Mouse (Mus musculus) intestine, embryonic 15.5 days (tissue): ENCODE results near the gene Tpst1. TPM values are rescaled to one million over a fixed set of nuclear protein-coding genes. Genes with fewer than 3 reads are reported as not detected.
A peak's percentile ranks its signal among the peaks of the same experiment; 100 is the strongest.

Source experiments
- ATAC-seq: fragments of 200-750 bp; cut with Nextera tagmentation; 2 replicates; pipeline ENCODE4 v1.8.0; 2017; ENCODE audit warnings: moderate TSS enrichment, moderate library complexity
- H3K27ac ChIP-seq: fragments of 300-500 bp; sonication (generic); 2 replicates; pipeline ENCODE4 v1.5.1; 2015; ENCODE audit warnings: mild to moderate bottlenecking, inconsistent platforms
- H3K27me3 ChIP-seq: fragments of 300-500 bp; sonication (generic); replicated peaks from 2 replicates; pipeline ENCODE4 v1.6.1; 2015; ENCODE audit warnings: inconsistent platforms
- H3K36me3 ChIP-seq: fragments of 300-500 bp; sonication (generic); 2 replicates; pipeline ENCODE4 v1.6.1; 2015; ENCODE audit warnings: inconsistent platforms
- H3K4me1 ChIP-seq: fragments of 300-500 bp; sonication (generic); replicated peaks from 2 replicates; pipeline ENCODE4 v1.6.1; 2015; ENCODE audit warnings: inconsistent platforms
- H3K4me2 ChIP-seq: fragments of 300-500 bp; sonication (generic); replicated peaks from 2 replicates; pipeline ENCODE4 v1.6.1; 2015; ENCODE audit warnings: mild to moderate bottlenecking, inconsistent platforms
- H3K4me3 ChIP-seq: fragments of 300-500 bp; sonication (generic); replicated peaks from 2 replicates; pipeline ENCODE4 v1.5.1; 2015; ENCODE audit warnings: inconsistent platforms
- H3K9ac ChIP-seq: fragments of 300-500 bp; sonication (generic); 2 replicates; pipeline ENCODE4 v1.6.1; 2015; ENCODE audit warnings: inconsistent platforms
- H3K9me3 ChIP-seq: fragments of 300-500 bp; sonication (generic); 2 replicates; pipeline ENCODE4 v1.6.1; 2016; ENCODE audit warnings: inconsistent platforms
- WGBS: fragments of 180-500 bp; shearing (Covaris S2); methylation state at CpG from one replicate; pipeline ENCODE4 v1.1.7; 2015; 5-methylcytosine and 5-hydroxymethylcytosine counted together
- polyA plus RNA-seq: library from polyadenylated mRNA; unstranded; fragments of >200 nt; fragmentation: Nextera tagmentation; extraction: Ambion mirVana; gene quantifications from 2 replicates; pipeline ENCODE4 v1.2.1, GENCODE M21; 2015

The Tpst1 gene
- polyA plus RNA-seq, 1 experiment from 2014 or later, result 59.8 TPM

GRCm38 (mm10) chr5:130163670-130164069 lies 90.5 kb downstream of the Tpst1 start:
- H3K4me2 ChIP-seq, result no peak overlapping the region
- no peaks in the 10 kb centered on the region for H3K27me3 ChIP-seq
- 4% methylated on average over 7 of the region's 7 CpGs for WGBS
- H3K9ac ChIP-seq, result no peak overlapping the region
- H3K27ac ChIP-seq, result no peak overlapping the region
- no peaks in the 10 kb centered on the region for H3K4me1 ChIP-seq
- H3K4me3 ChIP-seq, result no peak overlapping the region
- H3K36me3 ChIP-seq, result no peaks in the 10 kb centered on the region
- ATAC-seq, result peak; percentile 78
- H3K9me3 ChIP-seq, result no peaks in the 10 kb centered on the region

DNA sequence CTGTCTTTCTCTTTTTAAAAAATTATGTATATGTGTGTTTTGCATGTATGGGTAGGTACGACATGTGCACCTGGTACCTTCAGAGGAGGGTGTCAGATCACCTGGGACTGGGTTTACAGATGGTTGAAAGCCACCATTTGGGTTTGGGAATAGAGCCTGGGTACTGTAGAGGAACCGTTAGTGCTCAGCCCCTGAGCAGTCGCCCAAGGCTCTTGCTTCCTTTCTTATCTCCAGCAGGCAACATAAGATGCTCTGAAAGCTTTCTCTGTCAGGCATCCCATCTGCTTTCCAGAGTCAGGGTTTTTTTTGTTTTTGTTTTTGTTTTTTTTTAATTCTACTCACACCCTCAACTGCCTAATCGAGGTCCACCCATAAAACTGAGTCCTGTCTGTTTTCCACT lies 92.1 kb downstream of the Tpst1 start:
- no peak for ATAC-seq
- no peaks in the 10 kb centered on the region for H3K27me3 ChIP-seq
- H3K27ac ChIP-seq, result no peak overlapping the region
- H3K9ac ChIP-seq, result no peak overlapping the region
- no peak overlapping the region for H3K4me3 ChIP-seq
- 79% methylated on average over 4 of the region's 4 CpGs for WGBS
- no peaks in the 10 kb centered on the region for H3K4me1 ChIP-seq
- no peak overlapping the region for H3K4me2 ChIP-seq
- H3K36me3 ChIP-seq, result no peaks in the 10 kb centered on the region
- H3K9me3 ChIP-seq, result no peaks in the 10 kb centered on the region

DNA sequence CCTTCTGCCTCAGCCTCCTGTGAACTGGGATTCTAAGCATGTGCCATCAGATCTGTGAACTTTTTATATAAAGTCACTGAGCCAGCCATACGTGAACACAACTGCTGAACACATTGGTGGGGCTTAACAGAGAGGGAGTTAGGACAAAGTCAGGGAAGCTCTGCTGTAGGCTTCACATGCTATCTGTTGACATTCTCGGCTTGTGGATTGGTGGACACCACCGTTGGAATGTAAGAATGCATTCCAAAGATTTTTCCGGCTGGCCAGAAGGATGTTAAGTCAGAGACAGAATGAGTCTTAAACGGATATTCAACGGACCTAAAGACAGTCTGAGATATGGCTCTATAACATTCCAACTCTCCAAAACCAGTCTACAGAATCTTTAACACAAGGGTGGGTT lies 96.0 kb downstream of the Tpst1 start:
- Histone ChIP-seq H3K9ac (no peak overlapping the region), H3K9me3 (no peaks in the 10 kb centered on the region), H3K27me3 (no peaks in the 10 kb centered on the region), H3K36me3 (no peaks in the 10 kb centered on the region), H3K4me1 (peaks cover 8% of the 10 kb centered on the region; the same call in 1 of the 2 replicates), H3K27ac (no peak overlapping the region), H3K4me2 (no peak overlapping the region), H3K4me3 (no peak overlapping the region)
- no peak for ATAC-seq
- WGBS, result 46% methylated on average over 6 of the region's 6 CpGs

GRCm38 (mm10) chr5:130170666-130171422 lies 97.7 kb downstream of the Tpst1 start:
- Histone ChIP-seq H3K4me3 (peak overlapping the region; percentile 89), H3K36me3 (no peaks in the 10 kb centered on the region), H3K4me1 (peaks cover 8% of the 10 kb centered on the region; the same call in 1 of the 2 replicates), H3K4me2 (peak overlapping the region; percentile 56), H3K9ac (peak overlapping the region; percentile 86), H3K27me3 (no peaks in the 10 kb centered on the region), H3K27ac (peak overlapping the region; percentile 86), H3K9me3 (no peaks in the 10 kb centered on the region)
- whole genome bisulfite sequencing, result 13% methylated on average over 6 of the region's 6 CpGs
- ATAC-seq, result peak; percentile 54

DNA sequence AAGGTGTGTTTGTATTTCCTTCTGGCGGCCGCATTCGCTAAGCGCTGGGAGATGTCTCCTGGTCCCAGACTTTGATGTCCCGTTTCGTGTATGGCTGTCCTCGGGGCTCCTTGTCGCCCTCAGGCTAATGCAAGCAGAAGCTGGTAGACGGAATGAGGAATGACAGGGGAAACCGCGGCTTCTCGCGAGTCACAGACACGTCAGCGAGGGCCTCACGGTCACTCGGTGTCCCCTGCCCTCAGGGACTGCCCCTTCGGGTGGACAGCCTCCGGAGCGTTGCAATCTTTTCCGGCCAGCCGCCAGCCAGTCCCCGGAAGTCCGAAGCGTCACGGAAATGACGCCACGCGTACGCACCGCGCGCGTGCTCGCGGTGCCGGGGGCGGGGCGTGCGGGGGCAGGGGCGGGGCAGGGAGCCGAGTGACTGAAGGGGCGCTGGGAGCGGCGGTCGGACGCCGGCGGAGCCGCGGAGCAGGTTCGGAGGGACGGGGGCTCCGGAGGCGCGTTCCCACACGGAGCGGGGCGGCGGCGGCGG lies 98.4 kb downstream of the Tpst1 start, which contains the start of gene Rabgef1:
Gene Rabgef1, plus strand, starts transcription at position 376 of the 532 bp plus-strand sequence.
- peaks cover 8% of the 10 kb centered on the region; the same call in 1 of the 2 replicates for H3K4me1 ChIP-seq
- H3K9me3 ChIP-seq, result no peaks in the 10 kb centered on the region
- ATAC-seq, result peak; percentile 97
- no peaks in the 10 kb centered on the region for H3K27me3 ChIP-seq
- no peaks in the 10 kb centered on the region for H3K36me3 ChIP-seq
- peak within 1 kb of the TSS; percentile 86 for H3K9ac ChIP-seq
- WGBS, result under 1% methylated on average over 41 of the region's 62 CpGs
- peak within 1 kb of the TSS; percentile 68 for H3K4me2 ChIP-seq
- peak within 1 kb of the TSS; percentile 86 for H3K27ac ChIP-seq
- H3K4me3 ChIP-seq, result peak within 1 kb of the TSS; percentile 89

DNA sequence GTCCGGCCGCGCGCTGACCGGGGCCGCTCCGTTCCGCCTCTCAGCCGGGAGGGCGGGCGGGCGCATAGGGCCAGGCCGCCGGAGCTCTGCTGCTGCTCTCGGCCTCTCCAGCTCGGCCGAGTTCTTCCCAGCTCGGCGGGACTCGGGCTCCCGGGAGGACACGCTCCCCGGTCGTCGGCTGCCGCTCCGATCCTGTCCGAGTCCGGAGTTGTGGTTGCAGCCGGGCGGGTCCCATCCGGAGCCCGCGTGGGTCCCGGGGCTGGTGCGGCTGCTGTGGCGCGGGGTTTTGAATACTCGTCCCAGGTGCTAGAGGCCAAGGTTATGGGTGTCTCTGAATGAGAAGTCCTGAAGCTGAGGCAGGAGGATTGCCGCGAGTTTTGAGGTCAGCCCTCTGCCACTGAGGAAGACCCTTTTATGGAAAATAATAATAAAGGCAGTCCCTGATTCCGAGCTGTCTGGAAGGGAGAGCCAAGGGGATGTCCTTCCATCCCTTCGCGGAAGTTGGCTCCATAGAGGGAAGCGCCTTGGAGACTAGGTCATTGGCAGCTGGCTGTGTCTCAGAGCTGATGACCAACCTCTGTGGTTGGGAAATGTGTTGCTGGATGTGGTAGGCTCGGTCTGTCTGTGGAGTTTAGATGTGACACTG lies 99.0 kb downstream of the Tpst1 start:
- peak; percentile 84 for ATAC-seq
- H3K4me2 ChIP-seq, result peak overlapping the region; percentile 68
- peaks cover 8% of the 10 kb centered on the region; the same call in 1 of the 2 replicates for H3K4me1 ChIP-seq
- H3K27ac ChIP-seq, result peak overlapping the region; percentile 78
- H3K36me3 ChIP-seq, result no peaks in the 10 kb centered on the region
- no peaks in the 10 kb centered on the region for H3K9me3 ChIP-seq
- no peaks in the 10 kb centered on the region for H3K27me3 ChIP-seq
- H3K9ac ChIP-seq, result peak overlapping the region; percentile 86
- H3K4me3 ChIP-seq, result peak overlapping the region; percentile 89
- 1% methylated on average over 36 of the region's 46 CpGs for WGBS

- Histone ChIP-seq H3K27ac (no peak overlapping the region), H3K9me3 (no peaks in the 10 kb centered on the region), H3K9ac (no peak overlapping the region), H3K27me3 (no peaks in the 10 kb centered on the region), H3K36me3 (no peaks in the 10 kb centered on the region), H3K4me3 (no peak overlapping the region; the same call in 1 of the 2 replicates), H3K4me1 (peaks cover 8% of the 10 kb centered on the region; the same call in 1 of the 2 replicates), H3K4me2 (peak overlapping the region; percentile 68)
- ATAC-seq, result no peak
- WGBS, result 80% methylated on average over 4 of the region's 4 CpGs
Measured at GRCm38 (mm10) chr5:130173012-130173411, 99.9 kb downstream of the Tpst1 start.

GRCm38 (mm10) chr5:130177871-130178270 lies 104.7 kb downstream of the Tpst1 start:
- Histone ChIP-seq H3K9me3 (no peaks in the 10 kb centered on the region), H3K4me1 (peaks cover 6% of the 10 kb centered on the region; the same call in 1 of the 2 replicates), H3K4me3 (no peak overlapping the region), H3K27ac (no peak overlapping the region), H3K36me3 (no peaks in the 10 kb centered on the region), H3K9ac (no peak overlapping the region), H3K4me2 (no peak overlapping the region), H3K27me3 (no peaks in the 10 kb centered on the region)
- ATAC-seq, result no peak
- 46% methylated on average over 4 of the region's 4 CpGs for WGBS

GRCm38 (mm10) chr5:130180362-130180761 lies 107.2 kb downstream of the Tpst1 start:
- H3K9ac ChIP-seq, result no peak overlapping the region
- H3K4me3 ChIP-seq, result no peak overlapping the region
- no peaks in the 10 kb centered on the region for H3K9me3 ChIP-seq
- no peak overlapping the region for H3K4me2 ChIP-seq
- no peaks in the 10 kb centered on the region for H3K36me3 ChIP-seq
- no peaks in the 10 kb centered on the region for H3K27me3 ChIP-seq
- WGBS, result 75% methylated on average over 7 of the region's 7 CpGs
- H3K27ac ChIP-seq, result no peak overlapping the region
- no peak for ATAC-seq
- 0 out of 2 replicates have a peak, but pooled peaks cover 5% of the 10 kb centered on the region for H3K4me1 ChIP-seq

- H3K4me2 ChIP-seq, result no peak overlapping the region
- no peaks in the 10 kb centered on the region for H3K36me3 ChIP-seq
- WGBS, result 63% methylated on average over 6 of the region's 6 CpGs
- H3K27ac ChIP-seq, result 0 out of 2 replicates have a peak overlapping the region, but pooled peaks have one; percentile 27
- no peaks in the 10 kb centered on the region for H3K27me3 ChIP-seq
- H3K9ac ChIP-seq, result no peak overlapping the region
- H3K4me3 ChIP-seq, result no peak overlapping the region
- ATAC-seq, result 0 out of 2 replicates have a peak, but pooled peaks have one; percentile 26
- 0 out of 2 replicates have a peak, but pooled peaks cover 5% of the 10 kb centered on the region for H3K4me1 ChIP-seq
- no peaks in the 10 kb centered on the region for H3K9me3 ChIP-seq
Measured at GRCm38 (mm10) chr5:130181740-130182540, 108.8 kb downstream of the Tpst1 start.

DNA sequence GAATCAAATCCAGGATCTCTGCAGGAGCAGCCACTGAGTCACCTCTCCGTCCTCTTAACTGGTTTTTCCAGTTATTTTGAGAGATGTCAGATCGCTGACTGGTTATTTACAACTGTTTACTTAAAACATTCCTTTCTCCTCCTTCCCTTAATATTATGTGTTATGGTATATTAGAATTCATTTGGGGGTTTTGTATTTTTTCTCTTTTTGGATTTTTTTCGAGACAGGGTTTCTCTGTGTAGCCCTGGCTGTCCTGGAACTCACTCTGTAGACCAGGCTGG lies 109.4 kb downstream of the Tpst1 start:
- no peaks in the 10 kb centered on the region for H3K27me3 ChIP-seq
- H3K4me2 ChIP-seq, result no peak overlapping the region
- no peaks in the 10 kb centered on the region for H3K36me3 ChIP-seq
- 41% methylated on average over 3 of the region's 3 CpGs for WGBS
- no peak overlapping the region for H3K9ac ChIP-seq
- H3K9me3 ChIP-seq, result no peaks in the 10 kb centered on the region
- no peak overlapping the region for H3K4me3 ChIP-seq
- no peak for ATAC-seq
- H3K27ac ChIP-seq, result 0 out of 2 replicates have a peak overlapping the region, but pooled peaks have one; percentile 27
- H3K4me1 ChIP-seq, result 0 out of 2 replicates have a peak, but pooled peaks cover 5% of the 10 kb centered on the region
